Mouse (Mus musculus) monocyte, adult 2 months (primary cell): ENCODE measurements around the gene Pdxdc1.
"Not testable (repeated sequence)": the region's sequence is repeated elsewhere in the genome, so short reads cannot be mapped to it uniquely, and the experiment has no call there.

ENCODE experiments used
- DNase-seq, 2 experiments: peaks; one replicate each; pipeline ENCODE4 v3.0.0; 2022; ENCODE audit warnings: low spot score in 2 of 2, low read depth in 1 of 2

Gene Pdxdc1

GRCm38 (mm10) chr16:13818560-13819393 is 84.2 kb downstream of the Pdxdc1 start, which contains the start of gene Ntan1:
Gene Ntan1, plus strand, starts transcription at chr16:13818845.
- peak; percentile 87 to 92 for DNase-seq

- no peak for DNase-seq
Observed at GRCm38 (mm10) chr16:13813200-13813599, 89.7 kb downstream of the Pdxdc1 start.

- DNase-seq = no peak
Observed at GRCm38 (mm10) chr16:13812152-13812551, 90.8 kb downstream of the Pdxdc1 start.

- DNase-seq = no peak
Observed at GRCm38 (mm10) chr16:13808410-13808809, 94.5 kb downstream of the Pdxdc1 start.

GRCm38 (mm10) chr16:13807616-13808015 is 95.3 kb downstream of the Pdxdc1 start:
- no peak for DNase-seq

- no peak for DNase-seq
Observed at GRCm38 (mm10) chr16:13804666-13805065, 98.3 kb downstream of the Pdxdc1 start.

- DNase-seq = no peak
Observed at GRCm38 (mm10) chr16:13801231-13801630, 101.7 kb downstream of the Pdxdc1 start.

- DNase-seq = no peak
Observed at GRCm38 (mm10) chr16:13796746-13797175, 106.2 kb downstream of the Pdxdc1 start.

- not testable (repeated sequence) for DNase-seq
Observed at GRCm38 (mm10) chr16:13793441-13793840, 109.5 kb downstream of the Pdxdc1 start.

- DNase-seq = no peak
Observed at GRCm38 (mm10) chr16:13785932-13786331, 117.0 kb downstream of the Pdxdc1 start.
